Mouse (Mus musculus) ES-Bruce4 (cell line): ENCODE measurements at regions not wholly inside any gene's neighbourhood (a gene's known extent, or its start where the extent isn't known, plus 50 kb on each side); places are given as distances from the start of the nearest gene placed in this dataset.

ENCODE experiments used
- H3K27ac ChIP-seq: 2 replicates; pipeline ENCODE4 v1.5.1; 2012; ENCODE audit warnings: low read length, inconsistent platforms; ENCODE audit not compliant: insufficient read depth
- H3K27me3 ChIP-seq: 2 replicates; pipeline ENCODE4 v1.6.1; 2012; ENCODE audit warnings: mild to moderate bottlenecking, low read length, inconsistent platforms; ENCODE audit not compliant: control insufficient read depth, poor library complexity, insufficient read depth, severe bottlenecking
- H3K36me3 ChIP-seq: 2 replicates; pipeline ENCODE4 v1.6.1; 2012; ENCODE audit warnings: inconsistent platforms, mild to moderate bottlenecking, low read length, moderate library complexity; ENCODE audit not compliant: control insufficient read depth, poor library complexity, insufficient read depth, severe bottlenecking
- H3K4me1 ChIP-seq: one replicate; pipeline ENCODE4 v1.8.1; 2011; ENCODE audit warnings: low read length; ENCODE audit not compliant: control insufficient read depth, insufficient read depth
- H3K4me3 ChIP-seq: 2 replicates; pipeline ENCODE4 v1.5.1; 2011; ENCODE audit warnings: low read depth, mild to moderate bottlenecking, low read length
- H3K9ac ChIP-seq: 2 replicates; pipeline ENCODE4 v1.6.1; 2012; ENCODE audit warnings: low read depth, mild to moderate bottlenecking, inconsistent platforms; ENCODE audit not compliant: poor library complexity, severe bottlenecking
- H3K9me3 ChIP-seq: replicated peaks from 2 replicates; pipeline ENCODE4 v1.6.1; 2012; ENCODE audit warnings: mild to moderate bottlenecking, low read length, inconsistent platforms; ENCODE audit not compliant: control insufficient read depth, poor library complexity, insufficient read depth, severe bottlenecking
- CTCF ChIP-seq: IDR thresholded peaks from one replicate; pipeline ENCODE4 v1.8.1; 2011; ENCODE audit warnings: low read depth, low read length
- EP300 ChIP-seq: IDR thresholded peaks from 2 replicates; pipeline ENCODE4 v1.6.1; 2011; ENCODE audit warnings: low read depth, low read length; ENCODE audit not compliant: insufficient read depth
- POLR2A ChIP-seq: IDR thresholded peaks from one replicate; pipeline ENCODE4 v1.8.1; 2011; ENCODE audit warnings: low read length; ENCODE audit not compliant: insufficient read depth

- TF ChIP-seq CTCF (peak; percentile 5), POLR2A (no peak), EP300 (peak; percentile 49; the same call in 1 of the 2 replicates)
- H3K9me3 ChIP-seq: no peaks in the 10 kb centered on the region
- no peaks in the 10 kb centered on the region for H3K27me3 ChIP-seq
- peaks cover 2% of the 10 kb centered on the region for H3K4me1 ChIP-seq
- no peak overlapping the region for H3K9ac ChIP-seq
- no peaks in the 10 kb centered on the region for H3K36me3 ChIP-seq
- H3K4me3 ChIP-seq: no peak overlapping the region
- no peak overlapping the region for H3K27ac ChIP-seq
Observed at GRCm38 (mm10) chr10:83819266-83819949, 96.7 kb downstream of the 1500009L16Rik start.

- Histone ChIP-seq H3K4me3 (no peak overlapping the region), H3K9me3 (no peaks in the 10 kb centered on the region), H3K27me3 (no peaks in the 10 kb centered on the region), H3K36me3 (no peaks in the 10 kb centered on the region), H3K27ac (no peak overlapping the region), H3K4me1 (peaks cover 2% of the 10 kb centered on the region), H3K9ac (no peak overlapping the region)
- TF ChIP-seq POLR2A: no peak
- TF ChIP-seq EP300: no peak
- TF ChIP-seq CTCF: no peak
Observed at GRCm38 (mm10) chr10:83819950-83820275, 97.2 kb downstream of the 1500009L16Rik start.

GRCm38 (mm10) chr10:83821089-83821488, 98.4 kb downstream of the 1500009L16Rik start:
- no peaks in the 10 kb centered on the region for H3K36me3 ChIP-seq
- no peaks in the 10 kb centered on the region for H3K9me3 ChIP-seq
- TF ChIP-seq POLR2A (no peak), CTCF (no peak), EP300 (no peak)
- H3K4me3 ChIP-seq: no peak overlapping the region
- peaks cover 2% of the 10 kb centered on the region for H3K4me1 ChIP-seq
- no peak overlapping the region for H3K27ac ChIP-seq
- no peaks in the 10 kb centered on the region for H3K27me3 ChIP-seq
- H3K9ac ChIP-seq: no peak overlapping the region

GRCm38 (mm10) chr10:83826105-83826504, 103.4 kb downstream of the 1500009L16Rik start:
- TF ChIP-seq POLR2A (no peak), CTCF (no peak), EP300 (no peak)
- no peaks in the 10 kb centered on the region for H3K4me1 ChIP-seq
- H3K9me3 ChIP-seq: no peaks in the 10 kb centered on the region
- no peak overlapping the region for H3K9ac ChIP-seq
- H3K27ac ChIP-seq: no peak overlapping the region
- no peaks in the 10 kb centered on the region for H3K36me3 ChIP-seq
- H3K27me3 ChIP-seq: no peaks in the 10 kb centered on the region
- no peak overlapping the region for H3K4me3 ChIP-seq

- no peak overlapping the region for H3K27ac ChIP-seq
- H3K36me3 ChIP-seq: no peaks in the 10 kb centered on the region
- H3K9me3 ChIP-seq: no peaks in the 10 kb centered on the region
- TF ChIP-seq POLR2A (no peak), EP300 (no peak), CTCF (no peak)
- no peak overlapping the region for H3K4me3 ChIP-seq
- H3K9ac ChIP-seq: no peak overlapping the region
- 0 out of 2 replicates have a peak, but pooled peaks cover 1% of the 10 kb centered on the region for H3K27me3 ChIP-seq
- H3K4me1 ChIP-seq: no peaks in the 10 kb centered on the region
Observed at GRCm38 (mm10) chr10:83836351-83836750, 113.7 kb downstream of the 1500009L16Rik start.

GRCm38 (mm10) chr10:83840226-83840625, 117.6 kb downstream of the 1500009L16Rik start:
- 0 out of 2 replicates have a peak, but pooled peaks cover 1% of the 10 kb centered on the region for H3K27me3 ChIP-seq
- H3K36me3 ChIP-seq: no peaks in the 10 kb centered on the region
- H3K4me1 ChIP-seq: no peaks in the 10 kb centered on the region
- no peak overlapping the region for H3K27ac ChIP-seq
- no peak overlapping the region for H3K9ac ChIP-seq
- H3K9me3 ChIP-seq: peaks cover 10% of the 10 kb centered on the region
- TF ChIP-seq EP300 (no peak), POLR2A (no peak), CTCF (no peak)
- no peak overlapping the region for H3K4me3 ChIP-seq
